Mouse (Mus musculus) MEL (cell line): ENCODE results near the gene Ltbp2. TPM values are rescaled to one million over a fixed set of nuclear protein-coding genes. Genes with fewer than 3 reads are reported as not detected.

Experiments
- DNase-seq: peaks from one replicate; pipeline ENCODE4 v3.0.0; 2011; ENCODE audit warnings: low read depth, low spot score
- H3K27ac ChIP-seq: 2 replicates; pipeline ENCODE4 v1.5.1; 2012; ENCODE audit warnings: low read depth, mild to moderate bottlenecking, control low read depth, low read length, moderate library complexity; ENCODE audit not compliant: control insufficient read depth
- H3K27me3 ChIP-seq, 2 experiments: fragments of 150-350 bp in 1 of 2; sonication (generic) in 1 of 2; 2 replicates each; pipeline ENCODE4 v1.6.1; 2012; ENCODE audit warnings: low read length in 2 of 2, mild to moderate bottlenecking in 2 of 2, improper control_type of control experiment in 1 of 2, moderate library complexity in 1 of 2; ENCODE audit not compliant: insufficient read depth in 2 of 2, control insufficient read depth in 1 of 2
- H3K36me3 ChIP-seq, 2 experiments: 2 replicates each; pipeline ENCODE4 v1.6.1; 2012 to 2014; ENCODE audit warnings: low read length in 2 of 2, improper control_type of control experiment in 1 of 2, inconsistent platforms in 1 of 2, mild to moderate bottlenecking in 1 of 2; ENCODE audit not compliant: insufficient read depth in 2 of 2, control insufficient read depth in 1 of 2
- H3K4me1 ChIP-seq, 2 experiments: fragments of 150-350 bp in 1 of 2; sonication (generic) in 1 of 2; 2 replicates each; pipeline ENCODE4 v1.6.1; 2012; ENCODE audit warnings: low read length in 2 of 2, improper control_type of control experiment in 1 of 2, mild to moderate bottlenecking in 1 of 2; ENCODE audit not compliant: insufficient read depth in 2 of 2, control insufficient read depth in 1 of 2
- H3K4me3 ChIP-seq, 2 experiments: fragments of 150-350 bp in 1 of 2; sonication (generic) in 1 of 2; 2 replicates each; pipeline ENCODE4 v1.5.1; 2012; ENCODE audit warnings: low read depth in 2 of 2, low read length in 2 of 2, mild to moderate bottlenecking in 2 of 2, moderate library complexity in 2 of 2, control low read depth in 1 of 2, improper control_type of control experiment in 1 of 2; ENCODE audit not compliant: control insufficient read depth in 1 of 2, insufficient read depth in 1 of 2
- H3K79me2 ChIP-seq: 2 replicates; pipeline ENCODE4 v1.6.1; 2012; ENCODE audit warnings: mild to moderate bottlenecking, low read length, moderate library complexity; ENCODE audit not compliant: control insufficient read depth, poor library complexity, insufficient read depth
- H3K9ac ChIP-seq: 2 replicates; pipeline ENCODE4 v1.6.1; 2012; ENCODE audit warnings: low read depth, mild to moderate bottlenecking, control low read depth, low read length, moderate library complexity; ENCODE audit not compliant: control insufficient read depth, poor library complexity, severe bottlenecking
- H3K9me3 ChIP-seq: fragments of 150-350 bp; sonication (generic); replicated peaks from 2 replicates; pipeline ENCODE4 v1.6.1; 2012; ENCODE audit warnings: mild to moderate bottlenecking, low read length, improper control_type of control experiment, moderate library complexity; ENCODE audit not compliant: insufficient read depth
- BHLHE40 ChIP-seq: IDR thresholded peaks from 2 replicates; pipeline ENCODE4 v1.6.1; 2012; ENCODE audit warnings: low read depth, mild to moderate bottlenecking, inconsistent platforms, low read length, improper control_type of control experiment, borderline replicate concordance
- CHD2 ChIP-seq: IDR thresholded peaks from 2 replicates; pipeline ENCODE4 v1.6.1; 2011; ENCODE audit warnings: low read length, improper control_type of control experiment
- E2F4 ChIP-seq: IDR thresholded peaks from 2 replicates; pipeline ENCODE4 v1.6.1; 2011; ENCODE audit warnings: low read depth, low read length, improper control_type of control experiment, borderline replicate concordance
- ELF1 ChIP-seq: IDR thresholded peaks from 2 replicates; pipeline ENCODE4 v1.6.1; 2014; ENCODE audit warnings: low read depth, mild to moderate bottlenecking, inconsistent platforms, low read length, improper control_type of control experiment, moderate library complexity
- EP300 ChIP-seq, 2 experiments: IDR thresholded peaks; 2 replicates each; pipeline ENCODE4 v1.6.1; 2011; ENCODE audit warnings: improper control_type of control experiment in 2 of 2, low read length in 2 of 2, low read depth in 1 of 2, mild to moderate bottlenecking in 1 of 2
- GABPA ChIP-seq: IDR thresholded peaks from 2 replicates; pipeline ENCODE4 v1.6.1; 2012; ENCODE audit warnings: low read depth, mild to moderate bottlenecking, inconsistent platforms, low read length, improper control_type of control experiment, moderate library complexity
- GATA1 ChIP-seq: IDR thresholded peaks from 2 replicates; pipeline ENCODE4 v1.6.1; 2011; ENCODE audit warnings: low read depth, low read length, improper control_type of control experiment
- KAT2A ChIP-seq: conservative IDR thresholded peaks from 2 replicates; pipeline ENCODE4 v1.6.1; 2012; ENCODE audit warnings: low read depth, low read length, improper control_type of control experiment, inconsistent platforms
- MAFK ChIP-seq: IDR thresholded peaks from 2 replicates; pipeline ENCODE4 v1.6.1; 2011; ENCODE audit warnings: low read depth, mild to moderate bottlenecking, low read length, improper control_type of control experiment, borderline replicate concordance
- MAX ChIP-seq: IDR thresholded peaks from 2 replicates; pipeline ENCODE4 v1.6.1; 2011; ENCODE audit warnings: low read length, improper control_type of control experiment
- MEF2A ChIP-seq: IDR thresholded peaks from 2 replicates; pipeline ENCODE4 v1.6.1; 2014; ENCODE audit warnings: low read depth, mild to moderate bottlenecking, inconsistent platforms, low read length, improper control_type of control experiment; ENCODE audit not compliant: poor library complexity, insufficient replicate concordance, severe bottlenecking; ENCODE audit errors: extremely low read depth
- MYB ChIP-seq: IDR thresholded peaks from 2 replicates; pipeline ENCODE4 v1.6.1; 2011; ENCODE audit warnings: mild to moderate bottlenecking, low read depth, low read length, improper control_type of control experiment
- NELFE ChIP-seq: IDR thresholded peaks from 2 replicates; pipeline ENCODE4 v1.6.1; 2011; ENCODE audit warnings: low read depth, low read length, improper control_type of control experiment
- POLR2A ChIP-seq, 2 experiments: IDR thresholded peaks; 2 replicates each; pipeline ENCODE4 v1.6.1; 2011 to 2012; ENCODE audit warnings: low read length in 2 of 2, mild to moderate bottlenecking in 2 of 2, control low read depth in 1 of 2, improper control_type of control experiment in 1 of 2, low read depth in 1 of 2, moderate library complexity in 1 of 2; ENCODE audit not compliant: control insufficient read depth in 1 of 2, insufficient read depth in 1 of 2, poor library complexity in 1 of 2
- POLR2AphosphoS2 ChIP-seq: IDR thresholded peaks from 2 replicates; pipeline ENCODE4 v1.6.1; 2011; ENCODE audit warnings: low read length, improper control_type of control experiment
- RCOR1 ChIP-seq: IDR thresholded peaks from 2 replicates; pipeline ENCODE4 v1.6.1; 2012; ENCODE audit warnings: low read depth, mild to moderate bottlenecking, inconsistent platforms, low read length, improper control_type of control experiment
- SIN3A ChIP-seq: IDR thresholded peaks from 2 replicates; pipeline ENCODE4 v1.6.1; 2012; ENCODE audit warnings: low read length, improper control_type of control experiment, inconsistent platforms
- TBP ChIP-seq: IDR thresholded peaks from 2 replicates; pipeline ENCODE4 v1.8.0; 2011; ENCODE audit warnings: low read depth, low read length, improper control_type of control experiment
- TCF12 ChIP-seq: IDR thresholded peaks from 2 replicates; pipeline ENCODE4 v1.6.1; 2014; ENCODE audit warnings: low read depth, mild to moderate bottlenecking, inconsistent platforms, low read length, improper control_type of control experiment, moderate library complexity
- UBTF ChIP-seq: IDR thresholded peaks from 2 replicates; pipeline ENCODE4 v1.6.1; 2012; ENCODE audit warnings: low read depth, mild to moderate bottlenecking, inconsistent platforms, low read length, improper control_type of control experiment, moderate library complexity, borderline replicate concordance; ENCODE audit not compliant: insufficient read depth
- USF1 ChIP-seq: IDR thresholded peaks from 2 replicates; pipeline ENCODE4 v1.6.1; 2014; ENCODE audit warnings: low read depth, mild to moderate bottlenecking, inconsistent platforms, low read length, improper control_type of control experiment, moderate library complexity
- ZC3H11A ChIP-seq: IDR thresholded peaks from 2 replicates; pipeline ENCODE4 v1.6.1; 2012; ENCODE audit warnings: low read depth, mild to moderate bottlenecking, inconsistent platforms, low read length, improper control_type of control experiment
- ZKSCAN1 ChIP-seq: IDR thresholded peaks from 2 replicates; pipeline ENCODE4 v1.6.1; 2012; ENCODE audit warnings: low read depth, mild to moderate bottlenecking, inconsistent platforms, low read length, improper control_type of control experiment, moderate library complexity
- ZMIZ1 ChIP-seq: IDR thresholded peaks from 2 replicates; pipeline ENCODE4 v1.6.1; 2012; ENCODE audit warnings: low read depth, mild to moderate bottlenecking, inconsistent platforms, low read length, improper control_type of control experiment, moderate library complexity
- ZNF384 ChIP-seq: IDR thresholded peaks from 2 replicates; pipeline ENCODE4 v1.6.1; 2012; ENCODE audit warnings: low read depth, mild to moderate bottlenecking, inconsistent platforms, low read length, improper control_type of control experiment
- polyA plus RNA-seq, 2 experiments: library from polyadenylated mRNA; stranded (reverse) in 1 of 2; unstranded in 1 of 2; fragments of >175 nt in 1 of 2; fragments of >200 nt in 1 of 2; gene quantifications; 2 replicates each; pipeline versions ENCODE4 v1.2.1 to v1.2.4; 2012; ENCODE audit warnings: low replicate concordance in 2 of 2, low read depth in 1 of 2; ENCODE audit not compliant: insufficient read length in 2 of 2, insufficient read depth in 1 of 2, missing spikeins in 1 of 2
- total RNA-seq: library from RNA; depleted of rRNA; stranded (reverse); fragments of 300-350 nt; gene quantifications from 2 replicates; pipeline ENCODE4 v1.2.3, GENCODE M21; 2012

The Ltbp2 gene
- total and polyA plus RNA-seq, 3 experiments = 0.01 to 0.08 TPM; not detected in 1

GRCm38 (mm10) chr12:84885107-84885876 is 9.0 kb upstream of the Ltbp2 start:
- Histone ChIP-seq H3K9ac (no peak overlapping the region), H3K4me1 (no peaks in the 10 kb centered on the region), H3K27ac (no peak overlapping the region), H3K9me3 (no peaks in the 10 kb centered on the region), H3K79me2 (no peaks in the 10 kb centered on the region)
- DNase-seq = no peak
- TF ChIP-seq POLR2AphosphoS2 (no peak), BHLHE40 (no peak), UBTF (no peak), TCF12 (no peak), RCOR1 (no peak), ZMIZ1 (no peak), E2F4 (no peak), TBP (no peak), MAFK (no peak)
- TF ChIP-seq, all 39 proteins: peak for 0
- no peaks in the 10 kb centered on the region for H3K36me3 ChIP-seq
- peaks cover 0 to 6% of the 10 kb centered on the region in 2 experiments; a peak in 2 of 4 replicates for H3K27me3 ChIP-seq
- H3K4me3 ChIP-seq = no peak overlapping the region

GRCm38 (mm10) chr12:84884423-84885076 is 8.2 kb upstream of the Ltbp2 start:
- no peak for DNase-seq
- no peaks in the 10 kb centered on the region for H3K9me3 ChIP-seq
- H3K4me3 ChIP-seq = no peak overlapping the region
- H3K9ac ChIP-seq = no peak overlapping the region
- TF ChIP-seq NELFE (no peak), ZKSCAN1 (no peak), RCOR1 (no peak), POLR2AphosphoS2 (no peak), GATA1 (no peak), ZC3H11A (no peak), MYB (no peak), EP300 (IDR thresholded peaks at IDR 0.05; ENCODE audit: low read depth in 1 of 2, low read length in 2 of 2) (no peak), GABPA (no peak), TBP (no peak), POLR2A (IDR thresholded peaks at IDR 0.05; ENCODE audit: control insufficient read depth in 1 of 2, insufficient read depth in 1 of 2, low read depth in 1 of 2, low read length in 2 of 2, poor library complexity in 1 of 2) (no peak), CHD2 (no peak), SIN3A (no peak), MEF2A (no peak), USF1 (no peak), ZNF384 (no peak), MAX (no peak), KAT2A (no peak), ELF1 (no peak)
- peaks cover 0 to 6% of the 10 kb centered on the region in 2 experiments; a peak in 2 of 4 replicates for H3K27me3 ChIP-seq
- no peaks in the 10 kb centered on the region for H3K79me2 ChIP-seq
- H3K36me3 ChIP-seq = no peaks in the 10 kb centered on the region
- H3K4me1 ChIP-seq = no peaks in the 10 kb centered on the region
- no peak overlapping the region for H3K27ac ChIP-seq
